Mouse (Mus musculus) myocyte (in vitro differentiated cells): ENCODE data around the gene Ccdc146.

Experiments used
- CEBPB ChIP-seq: IDR thresholded peaks from 2 replicates; pipeline ENCODE4 v1.6.1; 2011; ENCODE audit warnings: mild to moderate bottlenecking, moderate library complexity; ENCODE audit not compliant: poor library complexity, insufficient read depth, severe bottlenecking
- E2F4 ChIP-seq: IDR thresholded peaks from one replicate; pipeline ENCODE4 v1.6.1; 2011; ENCODE audit warnings: mild to moderate bottlenecking, control low read depth, moderate library complexity; ENCODE audit not compliant: insufficient read depth
- MAX ChIP-seq: IDR thresholded peaks from one replicate; pipeline ENCODE4 v1.6.1; 2011; ENCODE audit warnings: low read depth, mild to moderate bottlenecking, control low read depth
- POLR2A ChIP-seq: IDR thresholded peaks from one replicate; pipeline ENCODE4 v1.6.1; 2011; ENCODE audit warnings: low read depth, mild to moderate bottlenecking, control low read depth, moderate library complexity; ENCODE audit not compliant: insufficient read length
- POLR2AphosphoS2 ChIP-seq: IDR thresholded peaks from one replicate; pipeline ENCODE4 v1.6.1; 2011; ENCODE audit warnings: low read depth, control low read depth; ENCODE audit not compliant: insufficient read length
- TCF12 ChIP-seq: IDR thresholded peaks from one replicate; pipeline ENCODE4 v1.6.1; 2011; ENCODE audit warnings: mild to moderate bottlenecking, control low read depth; ENCODE audit not compliant: poor library complexity, insufficient read depth, severe bottlenecking
- TCF3 ChIP-seq: IDR thresholded peaks from one replicate; pipeline ENCODE4 v1.6.1; 2011; ENCODE audit warnings: low read depth, control low read depth; ENCODE audit not compliant: insufficient read length
- USF1 ChIP-seq: IDR thresholded peaks from one replicate; pipeline ENCODE4 v1.6.1; 2011; ENCODE audit warnings: low read depth, mild to moderate bottlenecking, control low read depth, moderate library complexity

DNA sequence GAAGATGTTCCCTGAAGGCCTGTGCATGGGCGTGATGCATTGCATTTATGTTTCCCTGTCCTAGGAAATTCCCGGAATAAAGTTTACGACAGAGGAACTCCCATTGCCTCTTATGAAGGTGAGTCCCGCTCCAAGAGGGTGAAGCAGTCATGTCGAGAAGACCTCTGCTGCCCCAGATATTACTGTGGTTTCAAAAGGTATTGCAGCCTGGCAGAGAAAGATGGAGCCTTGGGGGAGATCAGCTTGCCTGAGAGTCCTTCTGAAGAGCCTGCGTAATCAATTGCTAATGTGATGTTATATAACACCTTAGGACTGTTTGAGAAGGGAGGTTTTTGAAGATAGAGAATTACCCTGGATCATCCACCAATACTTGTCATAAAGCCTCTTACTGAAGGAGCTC, 166.7 kb downstream of the Ccdc146 start:
- TF ChIP-seq MAX: no peak
- TF ChIP-seq E2F4: no peak
- TF ChIP-seq POLR2A: no peak
- no peak for TF ChIP-seq POLR2AphosphoS2
- no peak for TF ChIP-seq TCF3
- TF ChIP-seq TCF12: no peak
- TF ChIP-seq USF1: no peak
- TF ChIP-seq CEBPB: no peak
